ENCODE assay signal across 24 mouse cellular contexts in the genomic region with DNA sequence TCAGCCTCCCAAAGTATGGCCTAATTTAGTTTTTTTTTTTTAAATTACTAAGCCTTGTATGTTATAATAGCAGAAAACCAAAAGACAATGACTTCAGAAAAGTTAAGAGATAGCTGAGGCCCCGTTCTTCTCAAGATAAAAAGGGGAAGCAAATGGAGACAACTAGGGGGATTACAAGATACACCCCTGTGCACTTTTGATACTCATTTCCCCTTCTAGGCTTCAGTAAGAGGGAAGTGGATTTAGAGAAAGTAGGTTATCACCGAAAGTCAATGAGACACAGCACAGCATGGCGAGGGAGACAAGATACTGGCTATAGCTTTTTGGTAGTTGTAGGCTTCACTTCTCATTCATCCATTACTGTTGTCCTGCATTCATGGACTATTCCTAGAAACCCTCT.
"Had no signal": no experiment of that assay in that cellular context is flagged by ENCODE, and none has a peak within 500 bp of the region (broad histone marks: within the 10 kb centered on the region; RNA-seq: fewer than 3 reads in every experiment).

No protein-coding gene starts in this region.

- H3K36me3 ChIP-seq: heart, embryonic 10.5 days; heart, embryonic 12.5 days; hindbrain, embryonic 13.5 days; hindbrain, embryonic 15.5 days; kidney, embryonic 15.5 days; limb, embryonic 13.5 days; limb, embryonic 15.5 days; liver, embryonic 12.5 days had no signal

- H3K27me3 ChIP-seq: heart, embryonic 12.5 days; hindbrain, embryonic 13.5 days; hindbrain, embryonic 15.5 days; kidney, embryonic 15.5 days; limb, embryonic 13.5 days; limb, embryonic 15.5 days; liver, embryonic 12.5 days had no signal

- DNase-seq: gastrocnemius, postnatal 14 days; gastrocnemius, postnatal 36 days; heart, adult 18-20 months; heart, postnatal 14 days; heart, postnatal 36 days; kidney, adult 11 months; kidney, adult 2 months; kidney, adult 9 months; kidney, postnatal 14 days; kidney, postnatal 36 days; layer of hippocampus, adult 9-11 months; layer of hippocampus, postnatal 36 days; left cerebral cortex, postnatal 4 days had no signal

- H3K9ac ChIP-seq: heart, embryonic 12.5 days; hindbrain, embryonic 13.5 days; hindbrain, embryonic 15.5 days; kidney, embryonic 15.5 days; limb, embryonic 13.5 days; limb, embryonic 15.5 days; liver, embryonic 12.5 days had no signal

- ATAC-seq: hindbrain, postnatal 0 days; intestine, embryonic 16.5 days; liver, embryonic 12.5 days had no signal

- H3K4me3 ChIP-seq: heart, embryonic 10.5 days; heart, embryonic 12.5 days; hindbrain, embryonic 13.5 days; hindbrain, embryonic 15.5 days; kidney, embryonic 15.5 days; limb, embryonic 13.5 days; limb, embryonic 15.5 days; liver, embryonic 12.5 days had no signal

- H3K27ac ChIP-seq: heart, embryonic 10.5 days; hindbrain, embryonic 13.5 days; hindbrain, embryonic 15.5 days; hindbrain, postnatal 0 days; kidney, embryonic 15.5 days; kidney, postnatal 0 days; limb, embryonic 13.5 days; limb, embryonic 15.5 days; liver, embryonic 12.5 days had no signal

- H3K4me1 ChIP-seq: heart, embryonic 10.5 days; heart, embryonic 12.5 days; hindbrain, embryonic 13.5 days; hindbrain, embryonic 15.5 days; kidney, embryonic 15.5 days; limb, embryonic 13.5 days; limb, embryonic 15.5 days; liver, embryonic 12.5 days had no signal

- H3K9me3 ChIP-seq: heart, embryonic 10.5 days; heart, embryonic 12.5 days; hindbrain, embryonic 13.5 days; hindbrain, embryonic 15.5 days; kidney, embryonic 15.5 days; limb, embryonic 13.5 days; limb, embryonic 15.5 days; liver, embryonic 12.5 days had no signal
